Mouse (Mus musculus) limb, embryonic 12.5 days (tissue): Measurements from ENCODE around the gene Gpn3. TPM values are rescaled to one million over a fixed set of nuclear protein-coding genes. Genes with fewer than 3 reads are reported as not detected.
A peak's percentile ranks its signal among the peaks of the same experiment; 100 is the strongest.
"Not testable (repeated sequence)": the region's sequence is repeated elsewhere in the genome, so short reads cannot be mapped to it uniquely, and the experiment has no call there.

Experiments used
- ATAC-seq: fragments of 200-750 bp; cut with Nextera tagmentation; 2 replicates; pipeline ENCODE4 v1.8.0; 2017; ENCODE audit warnings: low read depth, moderate TSS enrichment; ENCODE audit not compliant: insufficient number of reproducible peaks, insufficient read depth, low FRiP score, low TSS enrichment
- H3K27ac ChIP-seq: fragments of 300-500 bp; sonication (generic); 2 replicates; pipeline ENCODE4 v1.5.1; 2016; ENCODE audit warnings: mild to moderate bottlenecking, moderate library complexity
- H3K27me3 ChIP-seq: fragments of 300-500 bp; sonication (generic); 2 replicates; pipeline ENCODE4 v1.6.1; 2016; ENCODE audit warnings: mild to moderate bottlenecking, moderate library complexity
- H3K36me3 ChIP-seq: fragments of 300-500 bp; sonication (generic); 2 replicates; pipeline ENCODE4 v1.6.1; 2016; ENCODE audit warnings: mild to moderate bottlenecking, moderate library complexity
- H3K4me1 ChIP-seq: fragments of 300-500 bp; sonication (generic); replicated peaks from 2 replicates; pipeline ENCODE4 v1.6.1; 2016
- H3K4me2 ChIP-seq: fragments of 300-500 bp; sonication (generic); 2 replicates; pipeline ENCODE4 v1.6.1; 2016; ENCODE audit warnings: mild to moderate bottlenecking, moderate library complexity
- H3K4me3 ChIP-seq: fragments of 300-500 bp; sonication (generic); replicated peaks from 2 replicates; pipeline ENCODE4 v1.5.1; 2016; ENCODE audit warnings: mild to moderate bottlenecking
- H3K9ac ChIP-seq: fragments of 300-500 bp; sonication (generic); replicated peaks from 2 replicates; pipeline ENCODE4 v1.6.1; 2016; ENCODE audit warnings: mild to moderate bottlenecking, moderate library complexity
- H3K9me3 ChIP-seq: fragments of 300-500 bp; sonication (generic); 2 replicates; pipeline ENCODE4 v1.6.1; 2016; ENCODE audit warnings: mild to moderate bottlenecking, moderate library complexity
- WGBS: fragments of 180-500 bp; shearing (Covaris S2); methylation state at CpG from one replicate; pipeline ENCODE4 v1.1.7; 2016; 5-methylcytosine and 5-hydroxymethylcytosine counted together
- polyA plus RNA-seq: library from polyadenylated mRNA; unstranded; fragments of >200 nt; fragmentation: Nextera tagmentation; extraction: Ambion mirVana; gene quantifications from 2 replicates; pipeline ENCODE4 v1.2.1, GENCODE M21; 2016

Gene Gpn3
- polyA plus RNA-seq, 1 experiment from 2014 or later: 87.2 TPM

DNA sequence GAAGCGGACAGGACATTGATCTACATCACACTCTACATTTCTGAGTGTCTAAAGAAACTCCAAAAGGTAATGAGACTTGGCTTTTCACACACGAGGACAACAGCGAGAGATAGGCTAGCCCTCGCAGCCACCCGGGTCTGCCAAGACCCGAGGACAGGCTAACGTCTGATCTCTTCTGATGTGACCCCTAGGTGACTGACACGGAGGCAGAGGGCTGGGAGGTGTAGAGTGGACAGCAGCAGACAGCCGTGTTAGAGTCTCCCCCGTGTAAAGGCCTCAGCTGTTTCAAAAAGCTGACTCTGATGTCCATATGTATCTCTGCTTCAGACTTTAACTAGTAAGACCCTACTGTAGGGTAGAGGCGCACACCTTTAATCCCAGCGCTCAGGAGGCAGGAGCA is 31.7 kb downstream of the Gpn3 start:
- 94% methylated on average over 12 of the region's 12 CpGs for WGBS
- H3K9ac ChIP-seq: no peak overlapping the region
- H3K4me3 ChIP-seq: no peak overlapping the region
- ATAC-seq: no peak
- H3K4me2 ChIP-seq: no peak overlapping the region
- H3K4me1 ChIP-seq: no peaks in the 10 kb centered on the region
- H3K9me3 ChIP-seq: no peaks in the 10 kb centered on the region
- no peak overlapping the region for H3K27ac ChIP-seq
- no peaks in the 10 kb centered on the region for H3K27me3 ChIP-seq
- H3K36me3 ChIP-seq: peaks cover 87% of the 10 kb centered on the region

DNA sequence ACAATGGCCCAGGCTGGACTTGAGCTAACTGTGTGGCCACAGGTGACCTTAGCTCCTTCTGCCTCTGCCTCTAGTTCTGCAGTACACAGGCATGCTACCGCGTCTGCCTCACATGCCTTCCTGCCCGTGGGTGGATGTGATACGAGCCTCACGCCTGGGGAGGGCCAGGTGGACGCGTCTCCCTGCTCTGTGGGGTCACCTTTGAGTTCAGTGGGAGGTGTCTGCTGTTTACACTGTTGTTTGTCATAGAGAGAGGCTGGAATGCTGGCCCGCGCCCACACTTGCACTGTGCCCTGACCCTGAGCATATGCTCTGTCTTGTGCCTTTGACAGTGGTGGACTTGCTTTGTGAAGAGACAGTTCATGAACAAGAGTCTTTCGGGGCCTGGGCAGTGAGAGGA is 33.9 kb downstream of the Gpn3 start:
- Histone ChIP-seq H3K27ac (no peak overlapping the region), H3K36me3 (peaks cover 77% of the 10 kb centered on the region), H3K27me3 (no peaks in the 10 kb centered on the region), H3K9ac (no peak overlapping the region), H3K4me3 (no peak overlapping the region), H3K4me2 (no peak overlapping the region), H3K4me1 (no peaks in the 10 kb centered on the region), H3K9me3 (no peaks in the 10 kb centered on the region)
- ATAC-seq: no peak
- 94% methylated on average over 10 of the region's 10 CpGs for WGBS

DNA sequence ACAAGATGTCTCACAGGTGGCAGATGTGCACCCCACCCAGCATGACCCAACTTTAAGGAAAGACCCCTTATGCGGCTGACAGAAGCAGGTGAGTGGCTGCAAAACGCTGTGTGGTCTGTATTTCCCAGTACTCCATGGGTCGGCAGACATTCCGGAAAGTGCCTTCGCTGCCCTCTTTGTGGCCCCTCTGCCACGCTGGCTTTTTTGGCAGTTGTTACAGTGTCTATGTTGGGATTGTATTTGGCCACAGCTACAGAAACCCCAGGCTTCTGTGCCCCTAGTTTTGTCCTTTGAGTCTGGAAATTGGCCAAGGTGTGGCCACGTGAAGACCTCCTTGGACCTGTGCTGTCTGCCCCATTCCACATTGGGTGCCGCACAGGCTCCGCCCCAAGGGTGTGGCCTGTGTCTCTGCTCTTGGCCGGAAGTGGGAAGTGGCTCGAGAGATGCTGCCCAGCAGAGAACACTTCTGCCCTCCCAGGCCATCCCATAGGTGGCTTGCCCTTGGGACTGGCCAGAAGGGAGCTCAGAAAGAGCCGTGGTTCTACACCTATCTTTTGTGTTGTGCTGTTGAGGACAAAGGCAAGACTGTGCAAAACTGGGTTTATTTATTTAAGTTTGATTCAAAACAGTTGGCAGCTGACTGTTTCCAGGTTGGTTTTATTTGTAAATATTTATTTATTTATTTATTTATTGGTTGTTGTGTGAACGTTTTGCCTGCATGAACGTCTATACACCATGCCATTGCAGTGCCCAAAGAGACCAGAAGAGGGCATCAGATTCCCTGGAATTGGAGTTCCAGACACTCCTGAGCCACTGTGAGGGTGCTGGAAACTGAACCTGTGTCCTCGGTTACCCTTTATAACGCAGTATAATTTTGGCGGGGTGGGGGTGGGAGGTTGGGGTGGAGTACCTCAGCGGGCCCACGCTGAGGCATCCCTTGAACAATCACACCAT is 38.3 kb downstream of the Gpn3 start:
- 84% methylated on average over 19 of the region's 19 CpGs for WGBS
- H3K36me3 ChIP-seq: peaks cover 38% of the 10 kb centered on the region

DNA sequence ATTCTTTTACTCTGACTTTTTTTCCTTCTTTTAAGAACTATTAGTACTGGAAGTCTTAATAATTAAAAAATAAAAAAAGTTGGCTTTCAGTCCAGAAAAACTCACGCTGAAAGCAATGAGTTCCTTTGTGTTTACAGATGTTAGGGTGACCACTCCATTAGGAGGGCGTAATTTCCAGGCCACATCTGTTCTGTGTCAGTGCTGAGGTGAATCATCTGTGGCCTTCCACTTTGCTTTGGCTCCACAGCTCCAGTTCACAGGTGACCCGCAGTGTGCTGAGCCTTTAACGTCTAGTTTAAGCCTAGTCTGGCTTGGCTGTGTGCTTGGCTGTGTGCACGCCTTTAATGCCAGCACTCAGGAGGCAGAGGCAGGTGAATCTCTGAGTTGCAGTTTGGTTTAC is 40.2 kb downstream of the Gpn3 start:
- no peak overlapping the region for H3K4me3 ChIP-seq
- H3K27ac ChIP-seq: no peak overlapping the region
- no peak overlapping the region for H3K4me2 ChIP-seq
- H3K9me3 ChIP-seq: no peaks in the 10 kb centered on the region
- no peak overlapping the region for H3K9ac ChIP-seq
- no peak for ATAC-seq
- H3K36me3 ChIP-seq: peaks cover 19% of the 10 kb centered on the region
- WGBS: 71% methylated on average over 5 of the region's 5 CpGs
- no peaks in the 10 kb centered on the region for H3K4me1 ChIP-seq
- H3K27me3 ChIP-seq: no peaks in the 10 kb centered on the region

More for the DNA sequence above, 38.3 kb downstream of the Gpn3 start:
- no peak for ATAC-seq
- no peak overlapping the region for H3K9ac ChIP-seq
- H3K9me3 ChIP-seq: no peaks in the 10 kb centered on the region
- H3K4me1 ChIP-seq: no peaks in the 10 kb centered on the region
- no peak overlapping the region for H3K4me2 ChIP-seq
- no peak overlapping the region for H3K27ac ChIP-seq
- no peak overlapping the region for H3K4me3 ChIP-seq
- no peaks in the 10 kb centered on the region for H3K27me3 ChIP-seq

DNA sequence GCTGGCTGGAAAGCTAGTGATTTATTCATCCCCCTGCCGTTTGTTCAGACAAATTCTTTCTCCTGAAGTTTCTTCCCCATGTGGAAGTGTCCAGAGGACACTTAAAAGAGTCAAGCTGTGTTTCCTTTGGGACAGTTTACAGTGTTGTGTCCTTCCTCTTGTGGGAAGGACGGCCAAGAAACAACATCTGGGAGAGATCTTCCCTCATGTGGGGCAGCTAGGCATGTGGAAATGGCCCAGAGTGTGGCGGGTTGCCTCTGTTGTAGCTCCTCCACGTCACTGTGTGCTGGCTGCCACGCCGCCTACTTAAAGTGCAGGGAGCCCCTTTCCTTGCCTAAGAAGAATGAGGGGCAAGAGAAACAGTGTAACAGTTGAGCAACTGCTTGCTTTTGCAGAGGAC is 41.1 kb downstream of the Gpn3 start:
- no peak overlapping the region for H3K4me2 ChIP-seq
- no peak overlapping the region for H3K27ac ChIP-seq
- 54% methylated on average over 6 of the region's 6 CpGs for WGBS
- no peak for ATAC-seq
- no peaks in the 10 kb centered on the region for H3K4me1 ChIP-seq
- H3K9me3 ChIP-seq: no peaks in the 10 kb centered on the region
- no peak overlapping the region for H3K9ac ChIP-seq
- no peaks in the 10 kb centered on the region for H3K27me3 ChIP-seq
- H3K36me3 ChIP-seq: peaks cover 10% of the 10 kb centered on the region
- H3K4me3 ChIP-seq: no peak overlapping the region

DNA sequence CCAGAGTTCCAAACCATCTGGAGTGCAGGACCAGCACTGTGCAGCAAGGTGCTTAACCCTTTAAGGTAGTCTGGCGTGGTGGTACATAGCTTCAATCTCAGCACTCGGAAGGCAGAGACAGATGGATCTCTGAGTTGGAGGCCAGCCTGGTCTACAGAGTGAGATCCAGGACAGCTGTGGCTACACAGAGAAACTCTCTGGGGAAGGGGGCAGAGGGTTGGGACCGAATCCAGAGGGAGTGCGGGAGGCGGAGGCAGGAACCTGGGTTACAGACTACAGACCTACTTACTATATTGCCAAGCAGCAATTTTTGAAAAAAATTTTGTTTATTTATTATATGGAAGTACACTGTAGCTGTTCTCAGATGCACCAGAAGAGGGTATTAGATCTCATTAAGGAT is 42.7 kb downstream of the Gpn3 start:
- 89% methylated on average over 5 of the region's 5 CpGs for WGBS
- ATAC-seq: no peak
- H3K4me1 ChIP-seq: no peaks in the 10 kb centered on the region
- no peaks in the 10 kb centered on the region for H3K9me3 ChIP-seq
- no peak overlapping the region for H3K9ac ChIP-seq
- no peaks in the 10 kb centered on the region for H3K27me3 ChIP-seq
- no peak overlapping the region for H3K27ac ChIP-seq
- no peak overlapping the region for H3K4me3 ChIP-seq
- H3K36me3 ChIP-seq: peaks cover 9% of the 10 kb centered on the region
- H3K4me2 ChIP-seq: no peak overlapping the region

DNA sequence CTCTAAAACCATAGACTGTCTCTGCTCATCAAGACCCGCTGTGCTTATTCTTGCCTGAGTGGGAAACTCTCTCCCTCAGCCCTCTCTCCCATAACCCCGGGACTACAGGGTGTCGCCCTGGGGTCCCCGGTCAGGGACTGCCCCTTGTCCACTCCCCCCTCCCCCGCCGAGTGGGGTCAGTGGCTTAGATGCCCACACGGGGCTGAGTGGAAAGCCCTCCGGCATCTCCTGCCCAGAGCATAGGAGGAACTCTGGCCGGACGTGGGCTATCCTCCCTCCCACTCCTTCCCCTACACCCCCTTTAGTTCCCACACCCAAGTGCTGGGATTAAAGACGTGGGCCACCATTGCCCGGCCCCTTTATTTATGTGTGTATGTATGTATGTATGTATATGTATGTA is 43.8 kb downstream of the Gpn3 start:
- no peaks in the 10 kb centered on the region for H3K4me1 ChIP-seq
- H3K9ac ChIP-seq: no peak overlapping the region
- H3K4me2 ChIP-seq: no peak overlapping the region
- no peak for ATAC-seq
- 83% methylated on average over 12 of the region's 12 CpGs for WGBS
- H3K27ac ChIP-seq: no peak overlapping the region
- H3K4me3 ChIP-seq: no peak overlapping the region
- H3K36me3 ChIP-seq: peaks cover 2% of the 10 kb centered on the region
- no peaks in the 10 kb centered on the region for H3K9me3 ChIP-seq
- no peaks in the 10 kb centered on the region for H3K27me3 ChIP-seq

DNA sequence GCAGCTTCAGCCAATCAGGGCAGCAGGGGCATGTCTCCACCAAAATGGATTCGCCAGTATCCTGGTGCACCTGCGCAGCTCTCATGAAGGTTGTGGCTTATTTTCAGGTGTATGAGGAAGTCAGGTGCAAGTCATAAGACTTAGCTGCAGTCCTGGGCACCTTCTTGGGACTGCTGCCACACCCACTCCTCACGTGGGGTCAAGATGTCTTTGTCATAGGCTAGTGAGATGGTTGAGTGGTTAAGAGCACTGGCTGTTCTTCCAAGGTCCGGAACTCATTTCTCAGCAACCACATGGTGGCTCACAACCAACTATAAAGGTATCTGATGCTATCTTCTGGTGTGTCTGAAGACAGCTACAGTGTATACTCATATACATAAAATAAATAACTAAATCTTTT is 49.0 kb downstream of the Gpn3 start:
- H3K36me3 ChIP-seq, H3K9ac ChIP-seq, ATAC-seq, H3K4me2 ChIP-seq, H3K27ac ChIP-seq, H3K27me3 ChIP-seq, H3K4me3 ChIP-seq, H3K9me3 ChIP-seq: not testable (repeated sequence)
- peaks cover 14% of the 10 kb centered on the region for H3K4me1 ChIP-seq
- 69% methylated on average over 4 of the region's 4 CpGs for WGBS

DNA sequence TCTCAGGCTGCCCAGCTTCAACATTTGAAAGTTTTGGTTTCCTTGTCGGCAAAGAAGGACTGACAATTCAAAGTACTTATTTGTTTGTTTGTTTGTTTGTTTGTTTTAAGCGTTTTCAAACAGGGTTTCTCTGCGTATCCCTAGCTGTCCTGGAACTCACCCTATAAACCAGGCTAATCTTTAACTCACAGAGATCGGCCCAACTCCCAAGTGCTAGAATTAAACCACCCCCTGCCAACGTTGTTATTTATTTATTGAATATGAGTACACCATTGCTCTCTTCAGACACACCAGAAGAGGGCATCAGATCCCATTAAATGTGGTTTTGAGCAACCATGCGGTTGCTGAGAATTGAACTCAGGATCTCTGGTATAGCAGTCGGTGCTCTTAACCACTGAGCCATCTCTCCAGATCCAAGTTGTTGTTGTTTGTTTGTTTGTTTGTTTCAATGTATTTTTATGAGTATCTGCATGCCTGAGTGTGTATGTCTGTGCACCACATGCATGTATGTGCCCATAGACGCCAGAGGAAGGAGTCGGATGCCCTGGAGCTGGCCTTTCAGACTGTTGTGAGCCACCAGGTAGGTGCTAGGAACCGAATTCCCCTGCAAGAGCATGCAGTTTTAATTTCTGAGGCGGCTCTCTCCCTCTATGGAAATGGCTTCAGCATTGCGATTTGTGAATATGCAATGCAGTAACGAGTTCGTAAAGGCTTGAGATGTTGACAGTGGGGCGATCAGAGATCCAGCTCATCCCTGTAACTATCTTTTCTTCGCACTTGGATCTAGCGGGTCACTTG is 49.8 kb downstream of the Gpn3 start, which contains the start of gene Anapc7:
Gene Anapc7 (plus strand): TSS at position 423 of the 798 bp plus-strand sequence.
- Histone ChIP-seq H3K9ac (peak within 1 kb of the TSS; percentile 94), H3K4me1 (peaks cover 14% of the 10 kb centered on the region), H3K9me3 (no peaks in the 10 kb centered on the region), H3K27me3 (no peaks in the 10 kb centered on the region), H3K4me2 (peak within 1 kb of the TSS; percentile 96), H3K4me3 (peak within 1 kb of the TSS; percentile 85), H3K27ac (peak within 1 kb of the TSS; percentile 74), H3K36me3 (peaks cover 13% of the 10 kb centered on the region; the same call in 1 of the 2 replicates)
- WGBS: 21% methylated on average over 17 of the region's 17 CpGs
- ATAC-seq: peak; percentile 75; the same call in 1 of the 2 replicates

DNA sequence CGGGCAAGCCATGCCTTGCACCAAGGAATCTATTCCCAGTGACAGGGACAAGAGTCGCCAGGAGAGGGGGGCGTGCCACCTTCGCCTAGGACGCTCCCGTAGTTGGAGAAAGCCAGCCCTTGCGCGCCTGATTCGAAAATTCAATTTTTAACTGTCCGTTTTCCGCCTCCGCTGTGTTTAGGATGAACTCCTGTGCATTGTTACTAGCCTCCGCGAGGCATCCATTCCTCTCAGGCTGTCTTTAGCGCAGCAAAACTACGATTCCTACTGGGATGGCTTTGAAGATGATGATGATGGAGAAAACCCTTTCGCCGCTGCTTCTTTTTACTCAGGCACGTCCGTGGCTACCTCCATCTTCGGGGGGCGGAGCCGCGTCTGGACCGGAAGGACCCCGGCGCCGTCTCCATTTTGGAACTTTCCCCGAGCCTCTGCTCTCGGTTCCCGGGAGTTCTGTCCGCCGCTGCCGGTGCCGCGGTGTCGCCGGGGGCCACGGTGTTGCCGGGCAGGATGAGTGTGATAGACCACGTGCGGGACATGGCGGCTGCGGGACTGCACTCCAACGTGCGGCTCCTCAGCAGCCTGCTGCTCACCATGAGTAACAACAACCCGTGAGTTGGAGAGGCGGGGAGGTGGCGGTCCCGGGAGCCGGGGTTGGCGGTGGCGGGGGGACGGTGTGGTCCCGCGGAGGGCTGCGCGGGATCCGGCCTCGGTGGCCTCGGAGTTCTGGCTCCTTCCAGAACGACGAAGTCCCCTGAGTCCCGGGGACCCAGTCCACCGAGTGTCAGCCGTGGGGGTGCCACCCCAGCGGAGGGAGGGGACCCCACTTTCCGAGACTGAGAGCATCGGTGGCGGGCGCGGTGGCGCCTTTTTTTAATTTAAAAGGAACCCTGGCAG is 50.6 kb downstream of the Gpn3 start:
- Histone ChIP-seq H3K9me3 (no peaks in the 10 kb centered on the region), H3K27ac (peak overlapping the region; percentile 74), H3K9ac (peak overlapping the region; percentile 94), H3K36me3 (peaks cover 17% of the 10 kb centered on the region; the same call in 1 of the 2 replicates), H3K4me2 (peak overlapping the region; percentile 96), H3K4me3 (peak overlapping the region; percentile 85), H3K4me1 (peaks cover 14% of the 10 kb centered on the region), H3K27me3 (no peaks in the 10 kb centered on the region)
- WGBS: under 1% methylated on average over 73 of the region's 73 CpGs
- ATAC-seq: peak; percentile 80
